Comparison of ENCODE assay signal across 8 mouse cellular contexts in the genomic region with DNA sequence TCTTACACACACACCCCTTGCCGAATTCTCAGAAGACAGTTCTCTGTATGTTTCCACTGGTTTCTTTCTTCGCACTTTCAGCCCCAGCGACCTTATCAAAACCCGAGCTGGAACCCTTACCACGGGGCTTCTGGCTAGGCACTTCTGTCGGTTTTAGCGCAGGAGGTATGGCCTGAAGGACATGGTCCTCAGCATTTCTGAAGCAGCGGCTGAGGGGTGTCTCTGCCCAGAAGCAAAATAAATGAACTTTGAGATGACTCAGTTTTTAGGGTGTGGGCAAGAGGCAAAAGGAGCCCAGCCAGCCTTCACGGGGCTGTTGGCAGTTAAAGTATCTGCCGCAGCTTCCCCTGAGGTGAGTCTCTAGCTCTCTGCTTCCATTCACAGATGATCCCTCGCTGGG.
DNase-seq lines count a peak whose midpoint lies in the region; ATAC-seq and TF ChIP-seq lines count a peak whose summit lies in the region.

No protein-coding gene starts in this region.

- peak overlapping the region; percentile 33 for H3K4me3 ChIP-seq in kidney, postnatal 0 days (replicated peaks; ENCODE audit: low read depth, low read length)
- H3K4me3 ChIP-seq in embryonic facial prominence, embryonic 13.5 days: peak overlapping the region; percentile 52
- H3K4me3 ChIP-seq in hindbrain, postnatal 0 days (ENCODE audit: low read length): peak overlapping the region; percentile 56
- peak overlapping the region; percentile 56; the same call in 1 of the 2 replicates for H3K4me3 ChIP-seq in midbrain, postnatal 0 days (ENCODE audit: low read depth, low read length)

- no peak for TF ChIP-seq CTCF in kidney, postnatal 0 days (IDR thresholded peaks at IDR 0.05; ENCODE audit: low read depth)
- TF ChIP-seq CTCF in hindbrain, postnatal 0 days (IDR thresholded peaks at IDR 0.05; ENCODE audit: low read depth): no peak
- TF ChIP-seq CTCF in midbrain, postnatal 0 days (IDR thresholded peaks at IDR 0.05): no peak

- H3K27me3 ChIP-seq in kidney, postnatal 0 days (ENCODE audit: insufficient read depth, low read length): 0 out of 2 replicates have a peak, but pooled peaks cover 3% of the 10 kb centered on the region
- H3K27me3 ChIP-seq in embryonic facial prominence, embryonic 13.5 days: peaks cover 40% of the 10 kb centered on the region
- H3K27me3 ChIP-seq in hindbrain, postnatal 0 days (ENCODE audit: insufficient read depth, low read length): peaks cover 7% of the 10 kb centered on the region; the same call in 1 of the 2 replicates
- H3K27me3 ChIP-seq in midbrain, postnatal 0 days (ENCODE audit: insufficient read depth, low read length): peaks cover 8% of the 10 kb centered on the region; the same call in 1 of the 2 replicates

- no peaks in the 10 kb centered on the region for H3K9me3 ChIP-seq in kidney, postnatal 0 days (replicated peaks; ENCODE audit: low read length)
- no peaks in the 10 kb centered on the region for H3K9me3 ChIP-seq in embryonic facial prominence, embryonic 13.5 days
- no peaks in the 10 kb centered on the region for H3K9me3 ChIP-seq in hindbrain, postnatal 0 days (ENCODE audit: low read length)
- no peaks in the 10 kb centered on the region for H3K9me3 ChIP-seq in midbrain, postnatal 0 days (ENCODE audit: low read length)

- WGBS in kidney, postnatal 0 days: 14% methylated on average over 11 of the region's 11 CpGs
- WGBS in embryonic facial prominence, embryonic 13.5 days: 21% methylated on average over 11 of the region's 11 CpGs
- WGBS in hindbrain, postnatal 0 days: 25% methylated on average over 11 of the region's 11 CpGs
- 35% methylated on average over 11 of the region's 11 CpGs for WGBS in midbrain, postnatal 0 days

- peak overlapping the region; percentile 87 for H3K4me2 ChIP-seq in kidney, postnatal 0 days (ENCODE audit: low read length)
- H3K4me2 ChIP-seq in embryonic facial prominence, embryonic 13.5 days: peak overlapping the region; percentile 88
- peak overlapping the region; percentile 81 for H3K4me2 ChIP-seq in hindbrain, postnatal 0 days (ENCODE audit: low read depth, low read length)
- peak overlapping the region; percentile 95 for H3K4me2 ChIP-seq in midbrain, postnatal 0 days (ENCODE audit: low read depth, low read length, poor library complexity, severe bottlenecking)

- no peak for ATAC-seq in kidney, postnatal 0 days (replicated peaks; ENCODE audit: low FRiP score, low read depth)
- ATAC-seq in embryonic facial prominence, embryonic 13.5 days (ENCODE audit: insufficient number of reproducible peaks, insufficient read depth, low FRiP score, low TSS enrichment, low read depth): no peak
- ATAC-seq in hindbrain, postnatal 0 days: no peak
- no peak for ATAC-seq in midbrain, postnatal 0 days (ENCODE audit: low FRiP score)
- no peak for ATAC-seq in activated CD4-positive, CD25-positive, alpha-beta regulatory T cell, adult 4 months

- peaks cover 9% of the 10 kb centered on the region; the same call in 1 of the 2 replicates for H3K4me1 ChIP-seq in kidney, postnatal 0 days (replicated peaks; ENCODE audit: insufficient read depth, low read length)
- H3K4me1 ChIP-seq in embryonic facial prominence, embryonic 13.5 days: peaks cover 35% of the 10 kb centered on the region
- H3K4me1 ChIP-seq in hindbrain, postnatal 0 days (ENCODE audit: insufficient read depth, low read length): no peaks in the 10 kb centered on the region
- no peaks in the 10 kb centered on the region for H3K4me1 ChIP-seq in midbrain, postnatal 0 days (ENCODE audit: insufficient read depth, low read length)

- no peaks in the 10 kb centered on the region for H3K36me3 ChIP-seq in kidney, postnatal 0 days (ENCODE audit: insufficient read depth, low read length)
- no peaks in the 10 kb centered on the region for H3K36me3 ChIP-seq in embryonic facial prominence, embryonic 13.5 days
- H3K36me3 ChIP-seq in hindbrain, postnatal 0 days (ENCODE audit: insufficient read depth, low read length): no peaks in the 10 kb centered on the region
- no peaks in the 10 kb centered on the region for H3K36me3 ChIP-seq in midbrain, postnatal 0 days (ENCODE audit: insufficient read depth, low read length)

- H3K27ac ChIP-seq in kidney, postnatal 0 days: no peak overlapping the region
- H3K27ac ChIP-seq in embryonic facial prominence, embryonic 13.5 days: no peak overlapping the region
- H3K27ac ChIP-seq in hindbrain, postnatal 0 days: no peak overlapping the region
- H3K27ac ChIP-seq in midbrain, postnatal 0 days (ENCODE audit: low read depth, low read length): no peak overlapping the region

- 0 out of 2 replicates have a peak overlapping the region, but pooled peaks have one; percentile 23 for H3K9ac ChIP-seq in kidney, postnatal 0 days (ENCODE audit: low read depth, low read length)
- H3K9ac ChIP-seq in embryonic facial prominence, embryonic 13.5 days: no peak overlapping the region
- H3K9ac ChIP-seq in hindbrain, postnatal 0 days (replicated peaks; ENCODE audit: low read length): no peak overlapping the region
- no peak overlapping the region for H3K9ac ChIP-seq in midbrain, postnatal 0 days (replicated peaks; ENCODE audit: low read length, poor library complexity, severe bottlenecking)

- no peak for DNase-seq in kidney, postnatal 0 days (ENCODE audit: low spot score)
- DNase-seq in kidney, postnatal 14 days: no peak
- DNase-seq in hindbrain, postnatal 0 days (ENCODE audit: low spot score): no peak
- no peak for DNase-seq in midbrain, postnatal 0 days (ENCODE audit: low spot score)
- no peak for DNase-seq in embryo, embryonic 9.5 days (ENCODE audit: extremely low spot score)
- no peak for DNase-seq in gastrocnemius, postnatal 25 days
